Mouse (Mus musculus) mouse embryonic stem cell (cell line): ENCODE data around the gene Serpina3i.

Experiments
- in situ Hi-C, 2 experiments: fragments of 300-500 bp; cut with MboI; formaldehyde crosslinking; loops; 1 replicate in 1 of 2; 3 replicates in 1 of 2; pipeline ENCODE4 v1.14.3; 2019 to 2020; ENCODE audit warnings: low sequenced_read_pairs in 2 of 2, low pct_unique_long_range_greater_than_20kb in 1 of 2, mixed read lengths in 1 of 2; ENCODE audit not compliant: unreplicated experiment in 1 of 2

Gene Serpina3i

DNA sequence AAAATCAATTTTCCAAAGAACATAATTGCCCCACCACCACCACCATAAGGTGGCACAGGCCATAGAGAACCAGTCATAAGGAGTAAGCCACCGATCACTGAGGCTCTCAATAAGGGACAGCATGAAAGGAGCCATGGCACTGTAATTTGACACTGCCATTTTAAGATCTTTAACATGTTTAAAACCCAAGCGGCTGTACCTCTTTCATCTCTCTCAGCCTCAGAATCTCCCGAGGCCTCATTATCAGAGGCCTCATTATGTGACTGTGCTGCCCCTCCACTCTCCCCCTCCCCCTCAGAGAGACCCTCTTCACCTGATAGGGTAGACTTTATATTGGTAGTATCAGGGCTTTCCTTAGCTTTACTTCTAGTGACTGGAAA lies 16.1 kb downstream of the Serpina3i start:
- in situ Hi-C loops: no loop called here

DNA sequence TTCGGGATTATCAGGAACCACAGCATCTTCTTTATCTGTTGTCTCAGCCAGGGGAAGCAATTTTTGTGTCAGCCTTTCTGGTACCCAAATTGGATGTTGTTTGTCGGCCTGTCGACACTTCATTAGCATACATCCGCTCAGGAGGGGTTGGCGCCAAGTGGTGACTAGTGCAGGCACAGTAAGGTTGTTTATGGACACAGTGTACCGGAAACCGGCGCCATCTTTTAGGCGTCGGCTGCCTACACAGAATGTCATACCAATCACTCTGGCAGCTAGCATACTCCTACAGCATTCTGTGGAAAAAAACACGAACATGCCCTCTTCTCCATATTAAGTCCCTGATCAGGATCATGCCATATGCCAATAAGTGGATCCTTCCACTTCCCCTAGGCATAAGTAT lies 20.5 kb downstream of the Serpina3i start:
- in situ Hi-C loops: no loop called here

DNA sequence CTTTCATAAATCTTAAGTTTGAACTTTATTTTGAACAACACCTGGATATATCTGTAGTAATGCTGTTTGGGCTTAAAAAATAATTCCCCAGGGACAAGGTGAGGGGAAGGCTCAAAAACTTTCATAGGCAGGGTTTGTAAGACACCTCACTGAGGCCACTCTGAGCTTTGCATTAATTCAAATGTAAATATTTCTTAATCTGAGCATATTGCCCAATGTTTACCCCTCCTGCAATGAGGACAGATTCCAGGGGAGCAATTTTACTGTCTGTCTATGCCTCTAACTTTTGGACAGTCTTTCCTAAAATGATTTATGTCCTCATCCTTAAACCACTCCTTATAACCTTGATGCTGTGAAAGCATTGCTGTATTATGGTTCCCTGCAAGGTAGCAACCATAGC lies 25.4 kb downstream of the Serpina3i start:
- in situ Hi-C loops: no loop called here

DNA sequence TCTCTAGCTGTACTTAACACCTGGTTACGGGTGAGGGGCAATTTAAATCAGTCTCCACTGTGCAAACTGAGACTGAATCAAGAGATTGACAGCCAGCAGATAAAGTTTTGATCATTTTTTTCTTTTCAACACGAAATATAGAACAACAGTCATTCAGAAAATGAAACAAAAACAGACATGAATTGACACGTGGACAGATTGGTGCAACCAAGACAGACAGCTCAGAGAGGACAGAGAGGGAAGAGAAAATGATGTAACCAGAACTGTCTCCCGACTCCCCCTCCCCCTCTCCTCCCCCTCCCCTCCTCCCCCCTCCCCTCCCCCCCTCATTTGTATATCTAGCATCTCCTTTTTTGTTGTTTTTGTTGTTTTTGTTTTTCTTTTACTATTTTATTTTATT lies 26.9 kb downstream of the Serpina3i start:
- in situ Hi-C loops: no loop called here

DNA sequence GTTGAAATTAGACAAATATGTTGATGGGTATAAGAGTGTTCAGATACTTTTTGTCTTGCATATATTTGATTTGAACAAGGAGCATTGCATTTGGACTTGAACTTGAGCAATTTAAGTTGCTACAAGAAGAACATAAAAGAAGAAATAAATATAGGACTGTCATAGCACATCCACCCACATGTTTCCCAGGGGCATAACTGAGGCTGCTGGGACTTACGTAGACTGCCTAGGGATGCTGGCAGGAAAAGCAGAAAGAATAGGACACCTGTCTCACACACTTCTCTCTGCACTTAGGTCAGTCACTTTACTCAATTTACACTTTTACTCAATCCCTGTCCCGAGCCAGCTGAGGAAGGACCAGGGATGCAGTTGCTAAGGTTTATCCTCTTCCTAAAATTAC lies 31.0 kb downstream of the Serpina3i start:
- in situ Hi-C loops: no loop called here

DNA sequence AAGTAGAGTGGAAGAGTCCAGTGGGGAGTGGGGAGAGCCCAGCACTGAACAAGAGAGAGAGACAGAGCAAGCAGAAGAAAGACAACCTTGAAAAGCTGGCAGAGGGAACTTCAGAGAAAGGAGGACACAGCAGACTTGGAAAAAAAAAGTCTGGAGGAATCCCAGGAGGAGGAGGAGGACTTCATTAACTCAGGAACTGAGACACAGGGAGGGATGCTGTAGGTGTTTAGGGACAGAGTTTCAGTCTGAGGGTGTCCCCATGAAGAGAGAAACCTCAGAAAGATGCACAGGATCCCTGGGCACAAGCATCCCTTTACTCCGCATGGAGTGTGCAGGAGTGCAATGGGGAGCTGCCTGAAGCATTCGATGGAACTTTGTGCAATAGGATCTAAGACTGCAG lies 35.1 kb downstream of the Serpina3i start:
- in situ Hi-C loops: no loop called here

DNA sequence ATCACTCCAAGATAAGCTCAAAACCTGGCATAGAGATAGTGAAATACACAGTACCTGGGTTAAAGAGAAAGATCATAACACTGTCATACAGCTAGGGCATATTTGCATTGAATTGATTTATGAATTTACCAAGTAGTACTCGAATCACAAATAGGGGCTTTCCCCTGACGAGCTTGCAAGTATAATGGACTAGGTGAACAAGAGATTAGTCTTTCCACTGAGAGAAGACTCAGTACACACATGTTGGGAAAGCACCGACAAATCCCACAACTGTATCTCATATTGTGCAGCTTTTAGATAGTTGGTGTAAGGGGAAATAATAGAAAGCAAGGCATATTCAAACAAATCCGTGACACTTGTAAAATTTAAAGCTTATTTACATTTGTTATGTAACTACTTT lies 43.1 kb downstream of the Serpina3i start:
- in situ Hi-C loops: no loop called here

DNA sequence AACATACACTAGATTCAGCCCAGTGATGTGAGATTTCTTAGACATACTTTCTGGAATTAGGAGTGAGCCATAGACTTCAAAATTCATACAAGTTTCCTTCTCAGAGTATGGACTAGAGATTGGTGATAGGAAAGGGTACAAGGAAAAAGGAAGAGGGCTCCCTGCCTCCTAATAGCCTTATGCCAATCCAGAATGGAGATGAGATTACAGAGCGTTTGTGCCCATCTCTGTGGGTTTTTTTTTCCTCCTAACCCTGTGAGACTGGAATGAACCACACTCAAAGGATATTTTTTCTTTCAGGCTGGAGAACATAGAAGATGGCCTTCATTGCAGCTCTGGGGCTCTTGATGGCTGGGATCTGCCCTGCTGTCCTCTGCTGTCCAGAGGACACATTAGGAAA lies 51.3 kb downstream of the Serpina3i start, which contains the start of gene Serpina3j:
Gene Serpina3j (plus strand): TSS at position 301 of the 400 bp plus-strand sequence.
- in situ Hi-C loops: no loop called here
